Mouse (Mus musculus) CH12.LX (cell line): ENCODE data around the gene Pls3.

Source experiments
- CHD1 ChIP-seq: IDR thresholded peaks from 2 replicates; pipeline ENCODE4 v1.6.1; 2012; ENCODE audit warnings: low read depth, low read length, improper control_type of control experiment, inconsistent platforms
- CTCF ChIP-seq, 2 experiments: IDR thresholded peaks in 1 of 2; conservative IDR thresholded peaks in 1 of 2; 2 replicates each; pipeline ENCODE4 v1.5.1; 2011 to 2012; ENCODE audit warnings: low read depth in 2 of 2, low read length in 2 of 2, improper control_type of control experiment in 1 of 2, inconsistent platforms in 1 of 2, mild to moderate bottlenecking in 1 of 2, moderate library complexity in 1 of 2
- POLR2A ChIP-seq: IDR thresholded peaks from 2 replicates; pipeline ENCODE4 v1.6.1; 2011; ENCODE audit warnings: low read depth, mild to moderate bottlenecking, improper control_type of control experiment, low read length

- no peak for TF ChIP-seq CHD1
- TF ChIP-seq POLR2A = no peak
- TF ChIP-seq CTCF (conservative IDR thresholded peaks at IDR 0.05 in 1 of 2, IDR thresholded peaks at IDR 0.05 in 1 of 2; ENCODE audit: low read depth in 2 of 2, low read length in 2 of 2) = no peak
Measured at GRCm38 (mm10) chrX:75871855-75872254, 3.1 kb downstream of the Pls3 start.
